Mouse (Mus musculus) ES-Bruce4 (cell line): ENCODE measurements around the gene Bloc1s3.

Experiments
- CTCF ChIP-seq: IDR thresholded peaks from one replicate; pipeline ENCODE4 v1.8.1; 2011; ENCODE audit warnings: low read depth, low read length
- POLR2A ChIP-seq: IDR thresholded peaks from one replicate; pipeline ENCODE4 v1.8.1; 2011; ENCODE audit warnings: low read length; ENCODE audit not compliant: insufficient read depth

DNA sequence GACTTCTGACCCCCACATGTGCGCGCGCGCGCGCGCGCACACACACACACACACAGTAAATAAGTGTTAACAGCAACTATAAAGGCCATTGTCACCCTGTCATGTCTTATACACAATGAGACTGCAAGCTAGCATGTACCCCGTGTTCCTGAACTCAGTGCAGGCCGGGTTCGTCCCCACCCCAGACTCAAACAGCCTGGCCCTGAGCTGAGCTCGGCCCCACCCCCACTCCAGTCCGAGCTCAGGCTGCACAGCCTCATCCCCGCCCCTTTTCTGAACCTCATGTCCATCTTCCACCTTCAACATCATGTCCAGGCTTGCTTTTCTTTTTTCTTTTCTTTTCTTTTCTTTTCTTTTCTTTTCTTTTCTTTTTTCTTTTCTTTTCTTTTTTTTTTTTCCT lies 37.9 kb downstream of the Bloc1s3 start:
- TF ChIP-seq CTCF (no peak), POLR2A (no peak)
